Mouse (Mus musculus) liver, embryonic 14.5 days (tissue): ENCODE data around the gene Depdc1b. TPM values are rescaled to one million over a fixed set of nuclear protein-coding genes. Genes with fewer than 3 reads are reported as not detected.
A peak's percentile ranks its signal among the peaks of the same experiment; 100 is the strongest.

Experiments used
- ATAC-seq: fragments of 200-750 bp; cut with Nextera tagmentation; 2 replicates; pipeline ENCODE4 v1.8.0; 2017; ENCODE audit warnings: moderate number of reproducible peaks, mild to moderate bottlenecking, moderate library complexity; ENCODE audit not compliant: insufficient read depth
- DNase-seq, 3 experiments: peaks; one replicate each; pipeline ENCODE4 v3.0.0-alpha.2; 2012 to 2013; ENCODE audit warnings: low read depth in 3 of 3, low spot score in 3 of 3
- H3K27ac ChIP-seq: fragments of 300-500 bp; sonication (generic); 2 replicates; pipeline ENCODE4 v1.5.1; 2014; ENCODE audit warnings: moderate library complexity, mild to moderate bottlenecking, control low read depth, inconsistent platforms
- H3K27me3 ChIP-seq: fragments of 300-500 bp; sonication (generic); 2 replicates; pipeline ENCODE4 v1.6.1; 2014; ENCODE audit warnings: mild to moderate bottlenecking, low read length, moderate library complexity; ENCODE audit not compliant: control insufficient read depth, insufficient read depth
- H3K36me3 ChIP-seq: fragments of 300-500 bp; sonication (generic); replicated peaks from 2 replicates; pipeline ENCODE4 v1.6.1; 2014; ENCODE audit warnings: low read depth; ENCODE audit not compliant: control insufficient read depth, insufficient read depth
- H3K4me1 ChIP-seq, 2 experiments: fragments of 200-500 bp in 1 of 2; fragments of 300-500 bp in 1 of 2; sonication (generic) in 1 of 2; replicated peaks; 2 replicates each; pipeline ENCODE4 v1.6.1; 2012 to 2014; ENCODE audit warnings: antibody characterized with exemption in 1 of 2, inconsistent platforms in 1 of 2, low read length in 1 of 2; ENCODE audit not compliant: control insufficient read depth in 2 of 2, insufficient read depth in 2 of 2
- H3K4me2 ChIP-seq: fragments of 300-500 bp; sonication (generic); 2 replicates; pipeline ENCODE4 v1.6.1; 2014; ENCODE audit warnings: low read depth, mild to moderate bottlenecking, control low read depth, moderate library complexity
- H3K4me3 ChIP-seq, 2 experiments: fragments of 200-500 bp in 1 of 2; fragments of 300-500 bp in 1 of 2; sonication (generic) in 1 of 2; 2 replicates each; pipeline ENCODE4 v1.5.1; 2012 to 2014; ENCODE audit warnings: low read depth in 2 of 2, low read length in 2 of 2, mild to moderate bottlenecking in 2 of 2, control low read depth in 1 of 2, inconsistent platforms in 1 of 2, moderate library complexity in 1 of 2; ENCODE audit not compliant: insufficient read depth in 1 of 2
- H3K9ac ChIP-seq: fragments of 300-500 bp; sonication (generic); replicated peaks from 2 replicates; pipeline ENCODE4 v1.6.1; 2014; ENCODE audit warnings: mild to moderate bottlenecking, control low read depth, moderate library complexity
- H3K9me3 ChIP-seq: fragments of 300-500 bp; sonication (generic); 2 replicates; pipeline ENCODE4 v1.6.1; 2016; ENCODE audit warnings: low read length, mixed read lengths; ENCODE audit not compliant: control insufficient read depth
- CTCF ChIP-seq: IDR thresholded peaks from 2 replicates; pipeline ENCODE4 v1.5.1; 2016; ENCODE audit warnings: antibody characterized with exemption, low read depth, control low read depth
- EP300 ChIP-seq: IDR thresholded peaks from 2 replicates; pipeline ENCODE4 v1.6.1; 2016; ENCODE audit warnings: antibody characterized with exemption, low read depth
- WGBS: fragments of 180-500 bp; shearing (Covaris S2); extraction: QIAGEN DNeasy Blood & Tissue Kit; methylation state at CpG from one replicate; pipeline ENCODE4 v1.1.7; 2014; ENCODE audit not compliant: insufficient replicate concordance; 5-methylcytosine and 5-hydroxymethylcytosine counted together
- polyA plus RNA-seq, 2 experiments: library from polyadenylated mRNA; depleted of rRNA in 1 of 2; stranded (reverse) in 1 of 2; unstranded in 1 of 2; fragments of >200 nt; fragmentation: Nextera tagmentation in 1 of 2; extraction: Ambion mirVana in 1 of 2; gene quantifications; 2 replicates each; pipeline versions ENCODE4 v1.2.1 to v1.2.3; 2012 to 2014

The Depdc1b gene
- polyA plus RNA-seq (2012; rRNA removed) (7.5 and 11.0 TPM in 2 replicates), polyA plus RNA-seq (2014; fragmentation: Nextera tagmentation; extraction: Ambion mirVana) (9.5 and 11.1 TPM in 2 replicates)

DNA sequence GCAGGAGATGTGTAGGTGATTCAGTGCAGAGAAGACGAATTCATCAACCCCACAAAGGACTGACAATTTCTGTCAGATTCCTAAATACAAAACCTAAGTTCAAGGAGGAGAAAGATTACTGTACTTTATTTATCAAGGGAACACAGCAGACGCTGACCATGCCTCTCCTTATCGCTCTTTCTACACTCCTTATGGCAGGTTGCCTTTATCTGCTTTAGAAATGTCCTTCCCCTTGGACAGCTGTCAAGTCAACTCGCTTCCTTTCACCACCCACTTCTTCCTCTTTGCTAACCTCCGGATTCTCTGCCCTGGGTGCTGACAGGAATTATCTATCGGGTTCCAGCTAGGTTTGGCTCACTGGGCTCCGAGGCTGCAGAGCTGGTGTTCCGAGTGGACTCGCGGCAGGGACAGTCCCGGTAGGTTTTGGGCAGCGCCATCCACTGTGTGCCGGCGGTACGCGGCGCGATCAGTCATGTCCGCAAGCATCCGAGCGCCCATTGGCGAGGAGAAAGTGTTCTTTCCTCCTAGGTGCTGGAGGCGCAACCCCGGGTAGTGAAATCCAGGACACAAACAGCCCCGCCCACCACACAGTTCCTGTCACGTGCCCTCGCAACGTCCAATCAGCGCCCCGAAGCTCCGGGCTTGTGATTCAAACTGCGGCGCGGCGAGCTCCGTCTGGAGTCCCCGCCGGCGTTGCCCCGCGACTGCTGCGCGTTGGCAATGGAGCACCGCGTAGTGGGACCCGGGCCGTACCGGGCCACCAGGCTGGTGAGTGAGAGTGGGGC lies at the start of gene Depdc1b:
TSS of gene Depdc1b (plus strand) at position 631 of the 785 bp plus-strand sequence.
- H3K4me2 ChIP-seq, result peak within 1 kb of the TSS; percentile 90
- H3K36me3 ChIP-seq, result peaks cover 3% of the 10 kb centered on the region
- H3K4me1 ChIP-seq, result peaks cover 17 to 21% of the 10 kb centered on the region in 2 experiments
- peak within 1 kb of the TSS; percentile 71 to 98 for H3K4me3 ChIP-seq
- TF ChIP-seq CTCF, result peak; percentile 1; the same call in 1 of the 2 replicates
- peak; percentile 97 for TF ChIP-seq EP300
- DNase-seq, result peak; percentile 92 to 96 (median 94)
- under 1% methylated on average over 48 of the region's 48 CpGs for WGBS
- H3K9me3 ChIP-seq, result no peaks in the 10 kb centered on the region
- H3K27ac ChIP-seq, result peak within 1 kb of the TSS; percentile 99
- peak within 1 kb of the TSS; percentile 98 for H3K9ac ChIP-seq
- no peaks in the 10 kb centered on the region for H3K27me3 ChIP-seq
- peak; percentile 93 for ATAC-seq

- no peak overlapping the region for H3K4me2 ChIP-seq
- DNase-seq (no peak), ATAC-seq (no peak)
- H3K36me3 ChIP-seq, result no peaks in the 10 kb centered on the region
- no peak for TF ChIP-seq EP300
- TF ChIP-seq CTCF, result no peak
- no peaks in the 10 kb centered on the region for H3K9me3 ChIP-seq
- no peaks in the 10 kb centered on the region for H3K4me1 ChIP-seq
- H3K27me3 ChIP-seq, result no peaks in the 10 kb centered on the region
- no peak overlapping the region for H3K27ac ChIP-seq
- 32% methylated on average over 9 of the region's 9 CpGs for WGBS
- no peak overlapping the region for H3K4me3 ChIP-seq
- H3K9ac ChIP-seq, result no peak overlapping the region
These were observed 48.1 kb upstream of the Depdc1b start for GRCm38 (mm10) chr13:108267841-108268634.

- ATAC-seq, result no peak
- H3K4me3 ChIP-seq, result no peak overlapping the region
- TF ChIP-seq CTCF (no peak), EP300 (no peak)
- no peaks in the 10 kb centered on the region for H3K36me3 ChIP-seq
- no peak for DNase-seq
- H3K9ac ChIP-seq, result no peak overlapping the region
- H3K4me2 ChIP-seq, result no peak overlapping the region
- H3K27me3 ChIP-seq, result no peaks in the 10 kb centered on the region
- no peaks in the 10 kb centered on the region for H3K9me3 ChIP-seq
- no peak overlapping the region for H3K27ac ChIP-seq
- 28% methylated on average over 7 of the region's 7 CpGs for WGBS
- H3K4me1 ChIP-seq, result no peaks in the 10 kb centered on the region; a peak in 1 of 4 replicates
These were observed 44.5 kb upstream of the Depdc1b start for GRCm38 (mm10) chr13:108271458-108272148.

DNA sequence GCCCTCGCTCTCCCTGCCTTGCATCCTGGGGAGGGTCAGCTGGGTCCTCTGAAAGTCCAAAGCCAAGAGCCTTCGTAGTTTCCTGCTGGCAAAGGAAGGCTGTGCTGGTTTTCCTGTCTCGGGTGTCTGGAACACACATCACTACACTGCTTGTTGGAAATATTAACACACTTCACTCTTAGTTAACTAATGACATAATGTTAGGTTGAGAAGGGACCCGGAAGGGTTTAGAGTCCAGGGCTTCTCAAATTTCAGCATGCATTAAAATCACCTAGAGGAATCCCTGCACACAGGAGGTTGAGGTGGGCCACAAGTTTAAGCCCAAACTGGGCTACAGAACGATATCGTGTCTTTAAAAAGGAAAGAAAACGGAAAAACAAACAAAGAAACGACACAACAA lies 43.8 kb upstream of the Depdc1b start:
- H3K27me3 ChIP-seq, result no peaks in the 10 kb centered on the region
- ATAC-seq (no peak), DNase-seq (no peak)
- no peak overlapping the region for H3K9ac ChIP-seq
- TF ChIP-seq EP300, result no peak
- no peak for TF ChIP-seq CTCF
- no peaks in the 10 kb centered on the region for H3K9me3 ChIP-seq
- H3K36me3 ChIP-seq, result no peaks in the 10 kb centered on the region
- H3K27ac ChIP-seq, result no peak overlapping the region
- no peak overlapping the region for H3K4me2 ChIP-seq
- 65% methylated on average over 8 of the region's 8 CpGs for WGBS
- no peaks in the 10 kb centered on the region; a peak in 1 of 4 replicates for H3K4me1 ChIP-seq
- H3K4me3 ChIP-seq, result no peak overlapping the region

DNA sequence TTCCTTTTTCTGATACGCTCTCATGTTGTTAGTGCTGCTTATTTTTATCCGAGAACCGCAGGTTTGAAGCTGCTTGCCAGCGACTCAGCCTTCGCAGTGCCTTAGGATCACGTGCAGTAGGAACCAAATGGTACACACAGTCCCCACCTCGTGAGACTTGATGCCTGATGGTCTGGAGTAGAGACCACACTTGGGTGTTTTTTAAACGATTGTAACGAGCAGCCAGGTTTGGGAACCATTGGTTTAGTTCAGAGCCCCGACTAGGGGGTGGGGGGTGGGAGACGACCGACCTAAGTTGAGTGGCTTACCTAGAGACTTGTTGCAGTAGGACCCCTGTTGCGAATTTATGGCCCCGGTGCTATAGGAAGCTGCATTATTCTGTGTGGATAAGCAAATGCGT lies 43.1 kb upstream of the Depdc1b start:
- TF ChIP-seq CTCF (no peak), EP300 (no peak)

More for the DNA sequence above, 43.1 kb upstream of the Depdc1b start:
- Histone ChIP-seq H3K27ac (no peak overlapping the region), H3K4me2 (no peak overlapping the region), H3K4me3 (no peak overlapping the region), H3K27me3 (no peaks in the 10 kb centered on the region), H3K36me3 (no peaks in the 10 kb centered on the region), H3K4me1 (no peaks in the 10 kb centered on the region; a peak in 1 of 4 replicates), H3K9ac (no peak overlapping the region), H3K9me3 (no peaks in the 10 kb centered on the region)
- DNase-seq, result no peak
- ATAC-seq, result no peak
- WGBS, result 62% methylated on average over 15 of the region's 15 CpGs
